Mouse (Mus musculus): Measurements from ENCODE around the gene Zscan21.
A peak's percentile ranks its signal among the peaks of the same experiment; 100 is the strongest.

Gene Zscan21

GRCm38 (mm10) chr5:138118041-138118440 is 1.3 kb downstream of the Zscan21 start:
- DNase-seq (ENCODE audit: low read depth, low spot score), result no peak

- DNase-seq (ENCODE audit: low read depth, low spot score), result no peak
Measured at GRCm38 (mm10) chr5:138132425-138133064, 15.8 kb downstream of the Zscan21 start.

- no peak for DNase-seq (ENCODE audit: low read depth, low spot score)
Measured at GRCm38 (mm10) chr5:138137257-138137656, 20.6 kb downstream of the Zscan21 start.

- peak; percentile 86 for DNase-seq (ENCODE audit: low read depth, low spot score)
Measured at GRCm38 (mm10) chr5:138137935-138138549, 21.3 kb downstream of the Zscan21 start.

- no peak for DNase-seq (ENCODE audit: low read depth, low spot score)
Measured at GRCm38 (mm10) chr5:138138585-138138984, 21.9 kb downstream of the Zscan21 start.

- no peak for DNase-seq (ENCODE audit: low read depth, low spot score)
Measured at GRCm38 (mm10) chr5:138154390-138154789, 37.7 kb downstream of the Zscan21 start.

GRCm38 (mm10) chr5:138155443-138155976 is 38.8 kb downstream of the Zscan21 start, which contains the start of gene Zfp113:
Zfp113 (minus strand) TSS chr5:138155744.
- peak; percentile 100 for DNase-seq (ENCODE audit: low read depth, low spot score)

GRCm38 (mm10) chr5:138160224-138160762 is 43.6 kb downstream of the Zscan21 start:
- DNase-seq (ENCODE audit: low read depth, low spot score), result no peak

GRCm38 (mm10) chr5:138160842-138161665 is 44.4 kb downstream of the Zscan21 start, which contains the start of gene Cops6:
Cops6 (plus strand) TSS chr5:138161071.
- DNase-seq (ENCODE audit: low read depth, low spot score), result peak; percentile 96

GRCm38 (mm10) chr5:138163046-138163445 is 46.3 kb downstream of the Zscan21 start:
- DNase-seq (ENCODE audit: low read depth, low spot score), result no peak

- no peak for DNase-seq (ENCODE audit: low read depth, low spot score)
Measured at GRCm38 (mm10) chr5:138163610-138164009, 46.9 kb downstream of the Zscan21 start.

- DNase-seq (ENCODE audit: low read depth, low spot score), result no peak
Measured at GRCm38 (mm10) chr5:138165594-138165993, 48.9 kb downstream of the Zscan21 start.

- DNase-seq (ENCODE audit: low read depth, low spot score), result peak; percentile 98
Measured at GRCm38 (mm10) chr5:138170936-138171561, 54.3 kb downstream of the Zscan21 start.

GRCm38 (mm10) chr5:138171695-138172491 is 55.2 kb downstream of the Zscan21 start, which contains the start of the genes Ap4m1 and Mcm7:
Ap4m1 (plus strand) TSS chr5:138172002.
Mcm7 (minus strand) TSS chr5:138172422.
- peak; percentile 100 for DNase-seq (ENCODE audit: low read depth, low spot score)

- peak; percentile 50 for DNase-seq (ENCODE audit: low read depth, low spot score)
Measured at GRCm38 (mm10) chr5:138173217-138173616, 56.5 kb downstream of the Zscan21 start.

All from 3T3-L1 (cell line).